Mouse (Mus musculus) intestine, embryonic 15.5 days (tissue): ENCODE measurements around the gene Plcb2. TPM values are rescaled to one million over a fixed set of nuclear protein-coding genes. Genes with fewer than 3 reads are reported as not detected.

Experiments used
- ATAC-seq: fragments of 200-750 bp; cut with Nextera tagmentation; 2 replicates; pipeline ENCODE4 v1.8.0; 2017; ENCODE audit warnings: moderate TSS enrichment, moderate library complexity
- H3K27ac ChIP-seq: fragments of 300-500 bp; sonication (generic); 2 replicates; pipeline ENCODE4 v1.5.1; 2015; ENCODE audit warnings: mild to moderate bottlenecking, inconsistent platforms
- H3K27me3 ChIP-seq: fragments of 300-500 bp; sonication (generic); replicated peaks from 2 replicates; pipeline ENCODE4 v1.6.1; 2015; ENCODE audit warnings: inconsistent platforms
- H3K36me3 ChIP-seq: fragments of 300-500 bp; sonication (generic); 2 replicates; pipeline ENCODE4 v1.6.1; 2015; ENCODE audit warnings: inconsistent platforms
- H3K4me1 ChIP-seq: fragments of 300-500 bp; sonication (generic); replicated peaks from 2 replicates; pipeline ENCODE4 v1.6.1; 2015; ENCODE audit warnings: inconsistent platforms
- H3K4me2 ChIP-seq: fragments of 300-500 bp; sonication (generic); replicated peaks from 2 replicates; pipeline ENCODE4 v1.6.1; 2015; ENCODE audit warnings: mild to moderate bottlenecking, inconsistent platforms
- H3K4me3 ChIP-seq: fragments of 300-500 bp; sonication (generic); replicated peaks from 2 replicates; pipeline ENCODE4 v1.5.1; 2015; ENCODE audit warnings: inconsistent platforms
- H3K9ac ChIP-seq: fragments of 300-500 bp; sonication (generic); 2 replicates; pipeline ENCODE4 v1.6.1; 2015; ENCODE audit warnings: inconsistent platforms
- H3K9me3 ChIP-seq: fragments of 300-500 bp; sonication (generic); 2 replicates; pipeline ENCODE4 v1.6.1; 2016; ENCODE audit warnings: inconsistent platforms
- WGBS: fragments of 180-500 bp; shearing (Covaris S2); methylation state at CpG from one replicate; pipeline ENCODE4 v1.1.7; 2015; 5-methylcytosine and 5-hydroxymethylcytosine counted together
- polyA plus RNA-seq: library from polyadenylated mRNA; unstranded; fragments of >200 nt; fragmentation: Nextera tagmentation; extraction: Ambion mirVana; gene quantifications from 2 replicates; pipeline ENCODE4 v1.2.1, GENCODE M21; 2015

Gene Plcb2
- polyA plus RNA-seq, 1 experiment from 2014 or later, result 1.2 TPM

GRCm38 (mm10) chr2:118747301-118747960 is 19.2 kb upstream of the Plcb2 start:
- 36% methylated on average over 10 of the region's 10 CpGs for WGBS
- peaks cover 35% of the 10 kb centered on the region for H3K4me1 ChIP-seq

GRCm38 (mm10) chr2:118745915-118746901 is 18.0 kb upstream of the Plcb2 start:
- Histone ChIP-seq H3K36me3 (no peaks in the 10 kb centered on the region), H3K9ac (peak overlapping the region; percentile 89), H3K4me3 (peak overlapping the region; percentile 83), H3K27me3 (peaks cover 5% of the 10 kb centered on the region; the same call in 1 of the 2 replicates), H3K9me3 (no peaks in the 10 kb centered on the region), H3K4me1 (peaks cover 25% of the 10 kb centered on the region), H3K27ac (peak overlapping the region; percentile 64), H3K4me2 (peak overlapping the region; percentile 96)
- WGBS, result under 1% methylated on average over 111 of the region's 113 CpGs
- ATAC-seq, result peak; percentile 58

More at GRCm38 (mm10) chr2:118747301-118747960, 19.2 kb upstream of the Plcb2 start:
- H3K9me3 ChIP-seq, result no peaks in the 10 kb centered on the region
- no peaks in the 10 kb centered on the region for H3K36me3 ChIP-seq
- H3K4me3 ChIP-seq, result peak overlapping the region; percentile 83
- H3K4me2 ChIP-seq, result peak overlapping the region; percentile 96
- no peak overlapping the region for H3K9ac ChIP-seq
- ATAC-seq, result no peak
- no peak overlapping the region for H3K27ac ChIP-seq
- H3K27me3 ChIP-seq, result peaks cover 5% of the 10 kb centered on the region; the same call in 1 of the 2 replicates

- peak; percentile 94 for ATAC-seq
- Histone ChIP-seq H3K9me3 (no peaks in the 10 kb centered on the region), H3K27me3 (peaks cover 5% of the 10 kb centered on the region; the same call in 1 of the 2 replicates), H3K27ac (peak within 1 kb of the TSS; percentile 64), H3K4me1 (peaks cover 25% of the 10 kb centered on the region), H3K4me3 (peak within 1 kb of the TSS; percentile 83), H3K4me2 (peak within 1 kb of the TSS; percentile 96), H3K36me3 (no peaks in the 10 kb centered on the region), H3K9ac (peak within 1 kb of the TSS; percentile 89)
- WGBS, result 1% methylated on average over 55 of the region's 57 CpGs
These were observed 17.1 kb upstream of the Plcb2 start, which contains the start of gene Inafm2 for GRCm38 (mm10) chr2:118745232-118745884. TSS of gene Inafm2 (plus strand) at chr2:118745758.

GRCm38 (mm10) chr2:118744621-118745020 is 16.4 kb upstream of the Plcb2 start:
- Histone ChIP-seq H3K4me2 (peak overlapping the region; percentile 96), H3K4me3 (peak overlapping the region; percentile 83; the same call in 1 of the 2 replicates), H3K4me1 (peaks cover 24% of the 10 kb centered on the region), H3K27me3 (peaks cover 5% of the 10 kb centered on the region; the same call in 1 of the 2 replicates), H3K9me3 (no peaks in the 10 kb centered on the region), H3K36me3 (no peaks in the 10 kb centered on the region), H3K27ac (no peak overlapping the region), H3K9ac (no peak overlapping the region)
- WGBS, result 8% methylated on average over 7 of the region's 7 CpGs
- ATAC-seq, result no peak

GRCm38 (mm10) chr2:118743261-118743943 is 15.2 kb upstream of the Plcb2 start:
- Histone ChIP-seq H3K4me1 (peaks cover 17% of the 10 kb centered on the region), H3K9ac (no peak overlapping the region), H3K4me2 (no peak overlapping the region), H3K4me3 (no peak overlapping the region), H3K27me3 (peaks cover 5% of the 10 kb centered on the region; the same call in 1 of the 2 replicates), H3K36me3 (no peaks in the 10 kb centered on the region), H3K27ac (no peak overlapping the region), H3K9me3 (no peaks in the 10 kb centered on the region)
- ATAC-seq, result no peak
- 26% methylated on average over 8 of the region's 8 CpGs for WGBS

GRCm38 (mm10) chr2:118741183-118741582 is 12.9 kb upstream of the Plcb2 start:
- Histone ChIP-seq H3K4me1 (peaks cover 10% of the 10 kb centered on the region), H3K27ac (no peak overlapping the region), H3K36me3 (no peaks in the 10 kb centered on the region), H3K9me3 (no peaks in the 10 kb centered on the region), H3K4me2 (no peak overlapping the region), H3K4me3 (no peak overlapping the region), H3K9ac (no peak overlapping the region), H3K27me3 (peaks cover 5% of the 10 kb centered on the region; the same call in 1 of the 2 replicates)
- WGBS, result 56% methylated on average over 9 of the region's 9 CpGs
- no peak for ATAC-seq

GRCm38 (mm10) chr2:118740341-118740740 is 12.1 kb upstream of the Plcb2 start:
- H3K36me3 ChIP-seq, result no peaks in the 10 kb centered on the region
- H3K4me3 ChIP-seq, result no peak overlapping the region
- 66% methylated on average over 3 of the region's 3 CpGs for WGBS
- no peaks in the 10 kb centered on the region for H3K9me3 ChIP-seq
- H3K4me2 ChIP-seq, result no peak overlapping the region
- H3K9ac ChIP-seq, result no peak overlapping the region
- H3K27ac ChIP-seq, result no peak overlapping the region
- peaks cover 10% of the 10 kb centered on the region for H3K4me1 ChIP-seq
- peaks cover 5% of the 10 kb centered on the region; the same call in 1 of the 2 replicates for H3K27me3 ChIP-seq
- ATAC-seq, result no peak

- H3K9me3 ChIP-seq, result no peaks in the 10 kb centered on the region
- WGBS, result 66% methylated on average over 5 of the region's 5 CpGs
- H3K4me1 ChIP-seq, result peaks cover 13% of the 10 kb centered on the region
- H3K36me3 ChIP-seq, result no peaks in the 10 kb centered on the region
- H3K9ac ChIP-seq, result no peak overlapping the region
- H3K27me3 ChIP-seq, result peaks cover 11% of the 10 kb centered on the region
- no peak for ATAC-seq
- no peak overlapping the region for H3K27ac ChIP-seq
- no peak overlapping the region for H3K4me3 ChIP-seq
- H3K4me2 ChIP-seq, result no peak overlapping the region
These were observed 5.1 kb upstream of the Plcb2 start for GRCm38 (mm10) chr2:118733341-118733740.

- WGBS, result 83% methylated on average over 5 of the region's 5 CpGs
- Histone ChIP-seq H3K27me3 (peaks cover 11% of the 10 kb centered on the region), H3K36me3 (no peaks in the 10 kb centered on the region), H3K4me2 (no peak overlapping the region), H3K4me3 (no peak overlapping the region), H3K27ac (no peak overlapping the region), H3K9me3 (no peaks in the 10 kb centered on the region), H3K9ac (no peak overlapping the region), H3K4me1 (peaks cover 22% of the 10 kb centered on the region)
- ATAC-seq, result no peak
These were observed 3.7 kb upstream of the Plcb2 start for GRCm38 (mm10) chr2:118731981-118732380.

- 7% methylated on average over 3 of the region's 3 CpGs for WGBS
- Histone ChIP-seq H3K4me1 (peaks cover 22% of the 10 kb centered on the region), H3K4me2 (no peak overlapping the region), H3K9me3 (no peaks in the 10 kb centered on the region), H3K4me3 (no peak overlapping the region), H3K36me3 (no peaks in the 10 kb centered on the region), H3K27me3 (peaks cover 11% of the 10 kb centered on the region), H3K27ac (no peak overlapping the region), H3K9ac (no peak overlapping the region)
- peak; percentile 57 for ATAC-seq
These were observed 2.3 kb upstream of the Plcb2 start for GRCm38 (mm10) chr2:118730622-118730915.

- WGBS, result 22% methylated on average over 8 of the region's 8 CpGs
- Histone ChIP-seq H3K4me2 (no peak overlapping the region), H3K27ac (no peak overlapping the region), H3K36me3 (no peaks in the 10 kb centered on the region), H3K4me1 (peaks cover 22% of the 10 kb centered on the region), H3K9ac (no peak overlapping the region), H3K4me3 (no peak overlapping the region), H3K27me3 (peaks cover 11% of the 10 kb centered on the region), H3K9me3 (no peaks in the 10 kb centered on the region)
- no peak for ATAC-seq
These were observed 1.8 kb upstream of the Plcb2 start for GRCm38 (mm10) chr2:118729816-118730621.
